Mouse (Mus musculus) cortical plate, adult 2 months (tissue): ENCODE results near the gene Cope. TPM values are rescaled to one million over a fixed set of nuclear protein-coding genes. Genes with fewer than 3 reads are reported as not detected.

Source experiments
- H3K27ac ChIP-seq: fragments of 200-500 bp; 2 replicates; pipeline ENCODE4 v1.5.1; 2012; ENCODE audit warnings: low read length, control low read depth, inconsistent platforms; ENCODE audit not compliant: insufficient read depth
- H3K4me1 ChIP-seq: fragments of 200-500 bp; 2 replicates; pipeline ENCODE4 v1.6.1; 2011; ENCODE audit warnings: low read length; ENCODE audit not compliant: control insufficient read depth, insufficient read depth
- H3K4me3 ChIP-seq: fragments of 200-500 bp; 2 replicates; pipeline ENCODE4 v1.5.1; 2011; ENCODE audit warnings: mild to moderate bottlenecking, low read length, control low read depth; ENCODE audit not compliant: insufficient read depth
- CTCF ChIP-seq: fragments of 200-500 bp; IDR thresholded peaks from 2 replicates; pipeline ENCODE4 v1.5.1; 2011; ENCODE audit warnings: mild to moderate bottlenecking, control low read depth, low read length; ENCODE audit not compliant: insufficient read depth; ENCODE audit errors: extremely low read depth
- POLR2A ChIP-seq: fragments of 200-500 bp; IDR thresholded peaks from 2 replicates; pipeline ENCODE4 v1.6.1; 2011; ENCODE audit warnings: mild to moderate bottlenecking, low read length, control low read depth; ENCODE audit not compliant: insufficient read depth; ENCODE audit errors: extremely low read depth
- polyA plus RNA-seq: library from polyadenylated mRNA; depleted of rRNA; stranded (reverse); fragments of >200 nt; gene quantifications from 2 replicates; pipeline ENCODE4 v1.2.3, GENCODE M21; 2012

Gene Cope
- polyA plus RNA-seq, 1 experiment: 232 TPM

DNA sequence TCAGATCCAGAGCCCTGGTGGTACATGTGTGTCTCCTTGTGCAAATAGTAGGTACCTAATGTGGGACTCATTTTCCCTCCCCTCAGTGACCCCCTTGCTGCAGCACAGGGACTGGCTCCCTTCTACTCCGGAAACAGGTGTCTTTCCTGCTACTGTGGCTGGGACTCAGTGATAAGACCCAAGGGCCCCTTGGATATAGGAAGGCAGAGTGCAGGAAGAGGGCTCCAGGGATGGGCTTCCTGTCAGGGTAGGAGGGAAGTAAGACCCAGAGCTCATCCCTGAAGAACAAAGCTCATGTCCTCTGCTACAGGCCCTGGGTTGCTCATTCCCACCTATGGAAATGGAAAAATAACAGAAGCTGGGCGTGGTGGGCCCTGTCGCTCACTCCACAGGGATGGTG lies 25.8 kb upstream of the Cope start:
- Histone ChIP-seq H3K27ac (no peak overlapping the region), H3K4me3 (no peak overlapping the region), H3K4me1 (no peaks in the 10 kb centered on the region; the same call in 1 of the 2 replicates)
- TF ChIP-seq POLR2A (no peak), CTCF (no peak)

DNA sequence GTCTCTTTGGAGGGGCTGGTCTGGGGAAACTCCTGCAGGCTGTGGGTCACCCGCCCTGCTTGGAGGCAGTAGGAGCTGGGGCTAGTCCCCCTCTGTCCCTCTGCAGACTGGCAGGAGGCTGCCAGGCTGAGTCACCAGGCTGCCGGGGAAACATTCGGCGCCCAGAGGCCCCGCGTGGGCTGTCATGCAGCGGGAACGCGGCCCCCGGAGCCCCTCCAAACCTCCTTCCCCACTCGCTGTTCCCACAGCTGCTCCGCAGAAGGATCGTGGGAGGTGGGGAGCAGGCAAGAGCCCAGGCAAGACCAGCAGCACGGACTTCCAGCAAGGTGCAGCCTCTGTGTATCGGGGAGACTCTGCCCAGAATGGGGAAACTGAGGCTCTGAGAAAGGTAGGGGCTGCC lies 24.1 kb upstream of the Cope start:
- Histone ChIP-seq H3K27ac (no peak overlapping the region), H3K4me1 (peaks cover 1% of the 10 kb centered on the region; the same call in 1 of the 2 replicates), H3K4me3 (no peak overlapping the region)
- no peak for TF ChIP-seq CTCF
- no peak for TF ChIP-seq POLR2A

DNA sequence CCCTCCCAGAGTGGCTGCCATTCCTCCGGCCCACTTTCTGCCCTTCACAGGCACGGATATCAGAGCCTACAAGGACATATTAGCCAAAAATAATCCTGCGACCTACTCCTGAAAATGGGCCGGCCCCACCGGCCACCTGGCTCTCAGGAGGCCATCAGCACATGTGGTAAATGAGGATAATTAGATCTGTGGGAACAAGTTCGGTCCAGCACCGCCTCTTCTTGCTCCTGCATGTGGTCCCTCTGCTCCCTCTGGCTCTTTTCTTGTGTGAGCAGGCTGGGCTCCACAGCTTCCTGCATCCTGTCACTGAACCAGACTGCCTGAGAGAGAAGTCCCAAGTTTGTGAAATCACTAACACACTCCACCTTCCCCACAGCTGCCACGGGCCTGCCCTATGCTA lies 23.1 kb upstream of the Cope start:
- Histone ChIP-seq H3K27ac (no peak overlapping the region), H3K4me1 (peaks cover 1% of the 10 kb centered on the region; the same call in 1 of the 2 replicates), H3K4me3 (no peak overlapping the region)
- TF ChIP-seq POLR2A (no peak), CTCF (no peak)

DNA sequence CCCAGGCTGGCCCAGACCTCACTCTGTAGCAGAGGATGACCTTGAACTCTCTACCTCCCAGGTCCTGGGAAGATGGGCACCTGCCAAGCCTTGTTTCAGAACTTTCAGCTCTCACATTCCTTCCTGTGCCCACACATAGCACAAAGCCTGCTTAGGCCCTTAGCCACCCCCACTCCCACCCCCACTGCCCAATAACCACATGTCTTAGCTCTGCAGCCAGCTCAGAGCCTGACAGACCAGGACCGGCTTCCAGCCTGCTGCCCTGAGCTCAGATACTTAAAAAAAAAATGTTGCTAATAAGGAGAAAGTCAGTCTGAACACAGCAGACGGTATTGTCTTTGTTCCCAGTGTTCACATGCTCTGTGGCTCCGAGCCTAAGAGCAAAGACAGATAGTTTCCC lies 21.3 kb upstream of the Cope start:
- TF ChIP-seq POLR2A (no peak), CTCF (no peak)
- Histone ChIP-seq H3K27ac (no peak overlapping the region), H3K4me3 (no peak overlapping the region), H3K4me1 (peaks cover 1% of the 10 kb centered on the region; the same call in 1 of the 2 replicates)

DNA sequence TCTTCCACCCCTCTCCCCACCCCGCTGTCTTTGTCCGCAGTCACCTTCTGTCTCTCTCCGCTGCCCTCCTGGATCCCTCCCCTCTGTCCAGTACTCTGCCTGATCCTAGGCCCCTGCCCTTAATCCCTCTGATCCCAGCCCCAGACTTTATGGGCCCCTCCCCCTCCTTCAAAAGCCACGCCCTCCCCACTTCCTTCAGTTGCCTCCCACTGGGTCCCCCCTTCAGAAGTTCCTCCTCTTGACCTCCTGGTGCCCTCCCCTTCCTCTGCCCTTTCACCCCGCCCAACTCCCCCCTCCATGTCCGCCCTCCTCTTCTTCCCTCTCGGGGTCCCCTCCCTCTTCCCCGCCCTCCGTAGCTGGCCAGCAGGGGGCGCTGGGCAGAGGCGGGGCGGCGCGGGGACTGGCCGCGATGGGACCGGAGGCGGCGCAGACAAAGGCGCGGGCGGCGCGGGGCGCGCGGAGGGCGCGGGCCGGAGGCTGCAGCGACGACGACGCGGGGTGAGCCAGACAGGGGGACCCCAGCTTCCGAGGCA lies 19.6 kb upstream of the Cope start, which contains the start of gene Homer3:
Gene Homer3 (plus strand): TSS at position 225 of the 533 bp plus-strand sequence.
- TF ChIP-seq POLR2A (no peak), CTCF (peak; percentile 27; the same call in 1 of the 2 replicates)
- H3K4me3 ChIP-seq: peak within 1 kb of the TSS; percentile 60
- H3K4me1 ChIP-seq: 0 out of 2 replicates have a peak, but pooled peaks cover 1% of the 10 kb centered on the region
- peak within 1 kb of the TSS; percentile 79 for H3K27ac ChIP-seq

DNA sequence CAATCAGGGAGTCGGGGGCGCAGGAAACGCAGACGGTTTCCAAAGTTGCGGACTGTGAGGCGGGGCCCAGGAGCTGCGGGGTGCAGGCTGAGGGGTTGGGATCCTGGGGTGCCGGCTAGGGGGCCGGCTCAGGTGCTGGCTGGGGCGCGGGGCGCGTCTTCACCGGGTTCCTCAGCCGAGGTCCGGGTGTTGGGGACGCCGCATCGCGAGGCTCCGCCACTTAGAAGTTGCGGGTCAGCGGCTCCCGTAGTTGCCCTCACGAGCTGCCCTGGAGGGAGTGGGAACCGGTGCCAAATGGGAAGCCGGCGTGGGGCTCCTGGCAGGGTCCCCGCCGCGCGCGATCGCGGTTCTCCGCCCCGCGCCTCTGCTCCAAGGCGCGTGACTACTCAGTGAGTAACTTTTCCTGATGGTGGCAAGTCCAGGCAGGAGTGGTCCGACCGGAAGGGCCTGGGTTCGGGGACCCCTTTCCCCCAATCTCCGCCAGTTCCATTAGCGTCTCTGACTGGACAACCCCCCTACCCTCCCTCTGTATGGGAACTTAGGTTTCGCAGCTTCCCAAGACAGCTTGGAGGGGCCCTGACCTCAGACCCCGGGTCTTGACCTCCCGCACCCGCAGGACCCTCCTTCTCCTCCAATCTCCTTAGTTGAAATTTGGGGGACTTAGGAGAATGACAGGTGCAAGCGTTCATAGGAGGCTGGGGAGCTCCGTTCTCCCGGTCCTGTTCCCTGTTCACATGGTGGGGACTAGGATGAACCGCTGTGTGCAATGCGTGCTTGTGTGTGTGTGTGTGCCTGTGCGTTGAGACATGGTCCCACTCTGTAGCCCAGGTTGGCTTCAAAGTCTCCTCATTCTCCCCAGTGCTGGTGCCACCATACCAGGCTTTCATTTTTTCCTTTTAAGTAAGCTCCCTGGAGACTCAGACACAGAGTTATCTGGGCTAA lies 18.9 kb upstream of the Cope start:
- Histone ChIP-seq H3K4me1 (0 out of 2 replicates have a peak, but pooled peaks cover 1% of the 10 kb centered on the region), H3K4me3 (peak overlapping the region; percentile 60), H3K27ac (peak overlapping the region; percentile 79; the same call in 1 of the 2 replicates)
- TF ChIP-seq POLR2A: no peak
- TF ChIP-seq CTCF: no peak

DNA sequence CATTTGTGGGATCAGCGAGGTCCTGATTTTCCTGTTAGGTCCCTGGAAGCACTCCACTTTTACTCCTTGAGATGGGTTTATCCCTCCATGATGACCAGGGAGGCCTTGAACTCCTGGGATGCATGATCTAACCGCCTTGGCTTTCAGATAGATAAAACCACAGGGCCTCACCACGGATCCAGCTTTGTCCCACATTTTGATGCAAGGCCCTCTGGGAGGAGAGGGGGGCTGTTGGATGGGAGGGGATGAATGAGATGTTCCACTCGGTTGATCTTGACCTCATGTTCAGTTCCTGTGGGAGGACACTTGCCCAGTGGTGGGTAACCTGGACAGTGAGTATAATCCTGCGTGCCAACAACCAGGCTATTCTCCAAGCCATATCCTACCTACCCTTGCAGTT lies 17.9 kb upstream of the Cope start:
- no peak for TF ChIP-seq POLR2A
- 0 out of 2 replicates have a peak, but pooled peaks cover 1% of the 10 kb centered on the region for H3K4me1 ChIP-seq
- H3K4me3 ChIP-seq: no peak overlapping the region
- H3K27ac ChIP-seq: no peak overlapping the region

DNA sequence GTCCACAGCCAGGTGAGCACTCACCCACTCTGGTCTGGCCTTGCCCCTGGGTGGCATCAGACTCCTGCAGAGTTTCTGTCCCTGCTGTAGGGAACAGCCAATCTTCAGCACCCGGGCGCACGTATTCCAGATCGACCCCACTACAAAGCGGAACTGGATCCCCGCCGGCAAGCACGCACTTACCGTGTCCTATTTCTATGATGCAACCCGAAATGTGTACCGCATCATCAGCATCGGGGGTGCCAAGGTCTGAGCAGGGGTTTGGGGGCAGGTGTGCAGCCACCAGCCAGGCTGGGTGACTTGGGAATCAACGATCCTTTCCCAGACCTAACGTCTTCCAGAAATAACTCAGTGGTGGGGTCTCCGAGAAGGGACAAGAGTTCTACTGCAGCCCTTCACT lies 17.0 kb upstream of the Cope start:
- TF ChIP-seq CTCF (no peak), POLR2A (no peak)
- H3K4me3 ChIP-seq: no peak overlapping the region
- no peak overlapping the region for H3K27ac ChIP-seq
- 0 out of 2 replicates have a peak, but pooled peaks cover 1% of the 10 kb centered on the region for H3K4me1 ChIP-seq

DNA sequence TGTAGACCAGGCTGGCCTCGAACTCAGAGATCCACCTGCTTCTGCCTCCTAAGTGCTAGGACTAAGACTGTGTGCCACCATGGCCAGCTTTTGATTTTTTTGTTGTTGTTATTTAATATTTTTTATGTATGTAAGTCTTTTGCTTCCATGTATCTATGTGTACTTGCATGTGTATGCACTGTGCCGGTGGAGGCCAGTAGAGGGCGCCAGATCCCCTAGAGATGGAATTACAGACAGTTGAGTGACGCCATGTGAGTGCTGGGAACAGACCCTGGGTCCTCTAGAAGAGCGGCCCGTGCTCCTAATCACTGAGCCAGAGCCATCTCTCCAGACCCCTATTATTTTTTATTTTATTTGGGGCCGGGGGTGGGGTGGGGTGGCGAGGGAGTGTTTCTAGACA lies 15.6 kb upstream of the Cope start:
- Histone ChIP-seq H3K27ac (no peak overlapping the region), H3K4me1 (0 out of 2 replicates have a peak, but pooled peaks cover 1% of the 10 kb centered on the region), H3K4me3 (no peak overlapping the region)
- peak; percentile 1; the same call in 1 of the 2 replicates for TF ChIP-seq CTCF
- TF ChIP-seq POLR2A: no peak
